Mouse (Mus musculus): ENCODE results near the gene Prpf31. TPM values are rescaled to one million over a fixed set of nuclear protein-coding genes. Genes with fewer than 3 reads are reported as not detected.
"Not testable (repeated sequence)": the region's sequence is repeated elsewhere in the genome, so short reads cannot be mapped to it uniquely, and the experiment has no call there.

The Prpf31 gene
- polyA plus RNA-seq (2016; fragmentation: Nextera tagmentation; extraction: Ambion mirVana), result 174 and 180 TPM in 2 replicates

- Histone ChIP-seq H3K9me3 (replicated peaks) (no peaks in the 10 kb centered on the region), H3K36me3 (peaks cover 56% of the 10 kb centered on the region), H3K4me1 (peaks cover 21% of the 10 kb centered on the region), H3K4me3 (peak within 1 kb of the TSS; percentile 78), H3K27me3 (ENCODE audit: low read depth, poor library complexity, severe bottlenecking) (no peaks in the 10 kb centered on the region), H3K27ac (replicated peaks) (peak within 1 kb of the TSS; percentile 86)
- peak; percentile 94 for DNase-seq (ENCODE audit: low spot score)
- 2% methylated on average over 47 of the region's 47 CpGs for WGBS
Observed at GRCm38 (mm10) chr7:3629543-3630477, at the start of gene Prpf31, which contains the start of gene Tfpt. Gene Prpf31 (plus strand): TSS chr7:3629985. Gene Tfpt (minus strand): TSS chr7:3629929.

- H3K27ac ChIP-seq (replicated peaks), result no peak overlapping the region
- 79% methylated on average over 2 of the region's 2 CpGs for WGBS
- H3K4me3 ChIP-seq, result no peak overlapping the region
- no peak for DNase-seq (ENCODE audit: low spot score)
- no peaks in the 10 kb centered on the region for H3K36me3 ChIP-seq
- no peaks in the 10 kb centered on the region for H3K4me1 ChIP-seq
- H3K9me3 ChIP-seq (replicated peaks), result no peaks in the 10 kb centered on the region
- no peaks in the 10 kb centered on the region for H3K27me3 ChIP-seq (ENCODE audit: low read depth, poor library complexity, severe bottlenecking)
Observed at GRCm38 (mm10) chr7:3580029-3580428, 49.8 kb upstream of the Prpf31 start.

GRCm38 (mm10) chr7:3585763-3586162 is 44.0 kb upstream of the Prpf31 start:
- Histone ChIP-seq H3K4me3 (0 out of 2 replicates have a peak overlapping the region, but pooled peaks have one; percentile 11), H3K9me3 (replicated peaks) (no peaks in the 10 kb centered on the region), H3K27me3 (ENCODE audit: low read depth, poor library complexity, severe bottlenecking) (no peaks in the 10 kb centered on the region), H3K36me3 (no peaks in the 10 kb centered on the region), H3K4me1 (peaks cover 11% of the 10 kb centered on the region), H3K27ac (replicated peaks) (no peak overlapping the region)
- DNase-seq (ENCODE audit: low spot score), result no peak
- WGBS, result 19% methylated on average over 6 of the region's 6 CpGs

GRCm38 (mm10) chr7:3586255-3586654 is 43.5 kb upstream of the Prpf31 start:
- Histone ChIP-seq H3K9me3 (replicated peaks) (no peaks in the 10 kb centered on the region), H3K4me1 (peaks cover 11% of the 10 kb centered on the region), H3K4me3 (peak overlapping the region; percentile 11; the same call in 1 of the 2 replicates), H3K27ac (replicated peaks) (no peak overlapping the region), H3K36me3 (no peaks in the 10 kb centered on the region), H3K27me3 (ENCODE audit: low read depth, poor library complexity, severe bottlenecking) (no peaks in the 10 kb centered on the region)
- DNase-seq (ENCODE audit: low spot score), result no peak
- WGBS, result 3% methylated on average over 5 of the region's 5 CpGs

- Histone ChIP-seq H3K4me3 (no peak overlapping the region), H3K36me3 (no peaks in the 10 kb centered on the region), H3K9me3 (replicated peaks) (no peaks in the 10 kb centered on the region), H3K4me1 (peaks cover 11% of the 10 kb centered on the region), H3K27me3 (ENCODE audit: low read depth, poor library complexity, severe bottlenecking) (no peaks in the 10 kb centered on the region), H3K27ac (replicated peaks) (no peak overlapping the region)
- WGBS, result 85% methylated on average over 1 of the region's 1 CpGs
- no peak for DNase-seq (ENCODE audit: low spot score)
Observed at GRCm38 (mm10) chr7:3587292-3587691, 42.5 kb upstream of the Prpf31 start.

GRCm38 (mm10) chr7:3590550-3590949 is 39.2 kb upstream of the Prpf31 start:
- no peaks in the 10 kb centered on the region for H3K36me3 ChIP-seq
- no peaks in the 10 kb centered on the region for H3K27me3 ChIP-seq (ENCODE audit: low read depth, poor library complexity, severe bottlenecking)
- no peak for DNase-seq (ENCODE audit: low spot score)
- no peak overlapping the region for H3K27ac ChIP-seq (replicated peaks)
- WGBS, result 83% methylated on average over 3 of the region's 3 CpGs
- H3K9me3 ChIP-seq (replicated peaks), result no peaks in the 10 kb centered on the region
- peaks cover 11% of the 10 kb centered on the region for H3K4me1 ChIP-seq
- no peak overlapping the region for H3K4me3 ChIP-seq

- DNase-seq (ENCODE audit: low spot score), result no peak
- no peak overlapping the region for H3K4me3 ChIP-seq
- H3K36me3 ChIP-seq, result no peaks in the 10 kb centered on the region
- no peaks in the 10 kb centered on the region for H3K9me3 ChIP-seq (replicated peaks)
- no peaks in the 10 kb centered on the region for H3K27me3 ChIP-seq (ENCODE audit: low read depth, poor library complexity, severe bottlenecking)
- peaks cover 3% of the 10 kb centered on the region for H3K4me1 ChIP-seq
- H3K27ac ChIP-seq (replicated peaks), result no peak overlapping the region
- WGBS, result 70% methylated on average over 1 of the region's 1 CpGs
Observed at GRCm38 (mm10) chr7:3591534-3591933, 38.3 kb upstream of the Prpf31 start.

- no peak for DNase-seq (ENCODE audit: low spot score)
- Histone ChIP-seq H3K9me3 (replicated peaks) (no peaks in the 10 kb centered on the region), H3K4me1 (no peaks in the 10 kb centered on the region), H3K27me3 (ENCODE audit: low read depth, poor library complexity, severe bottlenecking) (no peaks in the 10 kb centered on the region), H3K36me3 (no peaks in the 10 kb centered on the region), H3K27ac (replicated peaks) (no peak overlapping the region), H3K4me3 (no peak overlapping the region)
Observed at GRCm38 (mm10) chr7:3593855-3594254, 35.9 kb upstream of the Prpf31 start.

GRCm38 (mm10) chr7:3594686-3595085 is 35.1 kb upstream of the Prpf31 start:
- 31% methylated on average over 5 of the region's 5 CpGs for WGBS
- no peak overlapping the region for H3K4me3 ChIP-seq
- no peaks in the 10 kb centered on the region for H3K36me3 ChIP-seq
- H3K27ac ChIP-seq (replicated peaks), result no peak overlapping the region
- no peaks in the 10 kb centered on the region for H3K4me1 ChIP-seq
- no peaks in the 10 kb centered on the region for H3K9me3 ChIP-seq (replicated peaks)
- no peaks in the 10 kb centered on the region for H3K27me3 ChIP-seq (ENCODE audit: low read depth, poor library complexity, severe bottlenecking)
- DNase-seq (ENCODE audit: low spot score), result no peak

GRCm38 (mm10) chr7:3595146-3595545 is 34.6 kb upstream of the Prpf31 start:
- H3K4me3 ChIP-seq, result no peak overlapping the region
- DNase-seq (ENCODE audit: low spot score), result no peak
- 21% methylated on average over 9 of the region's 9 CpGs for WGBS
- no peak overlapping the region for H3K27ac ChIP-seq (replicated peaks)
- no peaks in the 10 kb centered on the region for H3K9me3 ChIP-seq (replicated peaks)
- no peaks in the 10 kb centered on the region for H3K4me1 ChIP-seq
- no peaks in the 10 kb centered on the region for H3K36me3 ChIP-seq
- H3K27me3 ChIP-seq (ENCODE audit: low read depth, poor library complexity, severe bottlenecking), result no peaks in the 10 kb centered on the region

GRCm38 (mm10) chr7:3597755-3598154 is 32.0 kb upstream of the Prpf31 start:
- WGBS, result 73% methylated on average over 1 of the region's 1 CpGs

GRCm38 (mm10) chr7:3601119-3601518 is 28.7 kb upstream of the Prpf31 start:
- Histone ChIP-seq H3K4me1 (no peaks in the 10 kb centered on the region), H3K27me3 (ENCODE audit: low read depth, poor library complexity, severe bottlenecking) (no peaks in the 10 kb centered on the region), H3K27ac (replicated peaks) (no peak overlapping the region), H3K4me3 (no peak overlapping the region), H3K36me3 (no peaks in the 10 kb centered on the region), H3K9me3 (replicated peaks) (no peaks in the 10 kb centered on the region)
- 22% methylated on average over 4 of the region's 4 CpGs for WGBS
- DNase-seq (ENCODE audit: low spot score), result peak; percentile 64

More at GRCm38 (mm10) chr7:3597755-3598154, 32.0 kb upstream of the Prpf31 start:
- not testable (repeated sequence) for H3K36me3 ChIP-seq; H3K27ac ChIP-seq (replicated peaks); H3K27me3 ChIP-seq (ENCODE audit: low read depth, poor library complexity, severe bottlenecking); H3K4me3 ChIP-seq; H3K4me1 ChIP-seq; DNase-seq (ENCODE audit: low spot score); H3K9me3 ChIP-seq (replicated peaks)

- Histone ChIP-seq H3K4me3 (no peak overlapping the region), H3K27me3 (ENCODE audit: low read depth, poor library complexity, severe bottlenecking) (no peaks in the 10 kb centered on the region), H3K9me3 (replicated peaks) (no peaks in the 10 kb centered on the region), H3K27ac (replicated peaks) (no peak overlapping the region), H3K4me1 (no peaks in the 10 kb centered on the region), H3K36me3 (no peaks in the 10 kb centered on the region)
- DNase-seq (ENCODE audit: low spot score), result no peak
- 26% methylated on average over 2 of the region's 2 CpGs for WGBS
Observed at GRCm38 (mm10) chr7:3606798-3607197, 23.0 kb upstream of the Prpf31 start.
